Mouse (Mus musculus) lung, postnatal 0 days (tissue): ENCODE measurements at regions not wholly inside any gene's neighbourhood (a gene's known extent, or its start where the extent isn't known, plus 50 kb on each side); places are given as distances from the start of the nearest gene placed in this dataset.
A peak's percentile ranks its signal among the peaks of the same experiment; 100 is the strongest.

ENCODE experiments used
- ATAC-seq: fragments of 200-750 bp; cut with Nextera tagmentation; 2 replicates; pipeline ENCODE4 v1.8.0; 2017; ENCODE audit warnings: moderate library complexity
- DNase-seq: peaks from one replicate; pipeline ENCODE4 v3.0.0-alpha.2; 2016; ENCODE audit warnings: low spot score
- H3K27ac ChIP-seq: fragments of 300-500 bp; sonication (generic); 2 replicates; pipeline ENCODE4 v1.5.1; 2014; ENCODE audit warnings: antibody characterized with exemption, mild to moderate bottlenecking, low read length, mixed read lengths
- H3K27me3 ChIP-seq: fragments of 300-500 bp; sonication (generic); replicated peaks from 2 replicates; pipeline ENCODE4 v1.6.1; 2014; ENCODE audit warnings: low read length, mixed read lengths; ENCODE audit not compliant: insufficient read depth
- H3K36me3 ChIP-seq: fragments of 300-500 bp; sonication (generic); 2 replicates; pipeline ENCODE4 v1.6.1; 2014; ENCODE audit warnings: low read length, mixed read lengths; ENCODE audit not compliant: insufficient read depth
- H3K4me1 ChIP-seq: fragments of 300-500 bp; sonication (generic); 2 replicates; pipeline ENCODE4 v1.6.1; 2014; ENCODE audit warnings: antibody characterized with exemption, low read depth, low read length, mixed read lengths; ENCODE audit not compliant: insufficient read depth
- H3K4me2 ChIP-seq: fragments of 300-500 bp; sonication (generic); replicated peaks from 2 replicates; pipeline ENCODE4 v1.6.1; 2014; ENCODE audit warnings: low read depth, mild to moderate bottlenecking, low read length, moderate library complexity, mixed read lengths
- H3K4me3 ChIP-seq: fragments of 300-500 bp; sonication (generic); 2 replicates; pipeline ENCODE4 v1.5.1; 2014; ENCODE audit warnings: low read depth, low read length
- H3K9ac ChIP-seq: fragments of 300-500 bp; sonication (generic); replicated peaks from 2 replicates; pipeline ENCODE4 v1.6.1; 2014; ENCODE audit warnings: low read depth, mild to moderate bottlenecking
- H3K9me3 ChIP-seq: fragments of 300-500 bp; sonication (generic); 2 replicates; pipeline ENCODE4 v1.6.1; 2016; ENCODE audit warnings: low read length, mixed read lengths
- CTCF ChIP-seq: IDR thresholded peaks from 2 replicates; pipeline ENCODE4 v1.5.1; 2016; ENCODE audit warnings: antibody characterized with exemption, mild to moderate bottlenecking
- EP300 ChIP-seq: IDR thresholded peaks from 2 replicates; pipeline ENCODE4 v1.6.1; 2016; ENCODE audit warnings: antibody characterized with exemption, mild to moderate bottlenecking, control low read depth
- WGBS: fragments of 180-500 bp; shearing (Covaris S2); extraction: QIAGEN DNeasy Blood & Tissue Kit; methylation state at CpG from one replicate; pipeline ENCODE4 v1.1.7; 2014; 5-methylcytosine and 5-hydroxymethylcytosine counted together

- no peaks in the 10 kb centered on the region for H3K9me3 ChIP-seq
- H3K9ac ChIP-seq = no peak overlapping the region
- no peaks in the 10 kb centered on the region for H3K27me3 ChIP-seq
- no peak overlapping the region for H3K27ac ChIP-seq
- no peak for TF ChIP-seq CTCF
- TF ChIP-seq EP300 = no peak
- no peak overlapping the region for H3K4me2 ChIP-seq
- H3K36me3 ChIP-seq = no peaks in the 10 kb centered on the region
- no peaks in the 10 kb centered on the region for H3K4me1 ChIP-seq
- no peak overlapping the region for H3K4me3 ChIP-seq
- ATAC-seq (no peak), DNase-seq (no peak)
- 84% methylated on average over 6 of the region's 6 CpGs for WGBS
Measured at GRCm38 (mm10) chr11:111568041-111568440, 502.1 kb downstream of the Kcnj2 start.

DNA sequence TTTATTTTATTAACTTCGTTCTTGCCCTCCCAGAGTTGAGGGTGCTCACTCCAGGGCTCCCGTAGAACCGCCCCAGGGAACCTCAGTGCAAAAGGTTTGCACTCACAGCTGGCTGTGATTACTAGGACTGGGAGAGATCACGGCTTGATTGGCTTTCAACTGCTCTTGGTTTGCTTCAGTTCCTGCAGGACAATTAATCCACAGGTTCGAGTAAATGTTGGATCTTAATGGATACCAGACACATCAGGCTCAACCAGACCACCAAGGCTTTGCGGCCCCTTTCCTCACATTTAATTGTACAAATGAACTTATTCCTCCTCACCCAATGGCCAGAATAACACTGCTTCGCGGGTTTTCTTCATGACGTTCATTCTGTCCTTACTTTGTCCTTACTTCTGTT lies 502.9 kb downstream of the Kcnj2 start:
- no peak overlapping the region for H3K9ac ChIP-seq

DNA sequence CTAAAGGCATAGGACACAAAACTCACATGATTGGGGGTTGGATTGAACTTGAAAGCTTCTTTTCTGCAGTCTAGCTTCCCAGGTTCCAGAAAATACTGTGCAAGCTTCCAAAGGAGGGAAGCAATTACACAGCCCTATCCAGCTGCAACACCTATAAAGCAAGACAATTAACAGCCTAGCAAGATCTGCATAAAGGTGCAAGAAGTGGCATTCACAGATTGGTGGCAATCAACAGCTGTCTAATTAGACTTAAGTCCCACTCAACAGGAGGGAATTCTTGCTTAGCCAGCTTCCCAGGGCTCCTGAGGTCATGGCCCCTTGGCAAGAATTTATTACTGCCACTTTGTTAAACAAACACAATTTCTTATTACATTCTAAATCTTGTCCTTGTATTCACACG lies 511.9 kb downstream of the Kcnj2 start:
- no peak overlapping the region for H3K27ac ChIP-seq
- DNase-seq (no peak), ATAC-seq (no peak)
- H3K4me1 ChIP-seq = no peaks in the 10 kb centered on the region
- H3K9ac ChIP-seq = no peak overlapping the region
- no peak overlapping the region for H3K4me3 ChIP-seq
- no peaks in the 10 kb centered on the region for H3K27me3 ChIP-seq
- no peak overlapping the region for H3K4me2 ChIP-seq
- H3K9me3 ChIP-seq = no peaks in the 10 kb centered on the region
- no peak for TF ChIP-seq CTCF
- TF ChIP-seq EP300 = no peak
- H3K36me3 ChIP-seq = no peaks in the 10 kb centered on the region
- WGBS = 13% methylated on average over 1 of the region's 1 CpGs

More for the DNA sequence above, 502.9 kb downstream of the Kcnj2 start:
- Histone ChIP-seq H3K9me3 (no peaks in the 10 kb centered on the region), H3K27me3 (no peaks in the 10 kb centered on the region), H3K27ac (no peak overlapping the region), H3K4me2 (no peak overlapping the region), H3K4me3 (no peak overlapping the region), H3K36me3 (no peaks in the 10 kb centered on the region), H3K4me1 (no peaks in the 10 kb centered on the region)
- TF ChIP-seq CTCF = no peak
- no peak for TF ChIP-seq EP300
- WGBS = 82% methylated on average over 9 of the region's 9 CpGs
- ATAC-seq (no peak), DNase-seq (no peak)

DNA sequence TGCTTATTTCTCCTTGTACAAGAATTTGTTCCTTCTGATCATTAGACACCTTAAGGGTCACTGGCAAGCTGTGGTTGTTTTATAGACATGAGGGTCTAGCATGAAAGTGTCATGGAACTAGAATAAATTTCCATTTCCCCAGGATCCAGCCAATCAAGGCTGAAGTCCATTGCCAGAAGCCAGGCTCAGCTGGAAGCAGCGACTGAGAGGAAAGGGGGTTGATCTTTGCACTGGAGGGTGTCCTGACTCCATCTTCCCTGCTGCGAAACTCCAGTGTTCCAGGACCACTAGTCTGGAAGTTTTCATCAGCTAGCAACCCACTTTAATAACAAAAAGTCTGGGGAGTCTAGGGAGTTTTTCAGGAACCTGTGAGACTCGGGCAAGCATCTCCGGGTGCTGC lies 517.0 kb downstream of the Kcnj2 start:
- WGBS = 57% methylated on average over 4 of the region's 4 CpGs

DNA sequence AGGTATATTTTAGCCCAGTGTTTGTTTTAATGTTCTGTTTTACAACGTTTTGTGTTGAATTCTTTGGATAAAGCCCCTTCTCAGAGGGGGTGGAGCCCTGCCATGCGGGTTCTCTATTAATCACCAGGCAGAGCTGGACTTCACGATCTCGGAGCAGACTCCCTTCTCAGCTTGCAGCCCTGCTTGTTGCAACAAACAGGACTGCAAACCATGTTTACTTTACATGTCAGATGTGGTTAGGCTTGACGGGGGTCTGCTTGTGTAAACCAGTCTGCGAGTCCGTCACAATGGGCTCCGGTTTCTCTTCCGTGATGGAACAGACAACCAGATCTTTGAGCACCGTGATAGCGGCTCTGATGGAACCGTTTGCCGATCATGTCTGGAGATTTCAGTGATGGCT lies 517.6 kb downstream of the Kcnj2 start:
- peak overlapping the region; percentile 38 for H3K4me2 ChIP-seq
- no peaks in the 10 kb centered on the region for H3K27me3 ChIP-seq
- peak overlapping the region; percentile 1; the same call in 1 of the 2 replicates for H3K4me3 ChIP-seq
- DNase-seq (no peak), ATAC-seq (no peak)
- WGBS = 12% methylated on average over 13 of the region's 13 CpGs
- TF ChIP-seq EP300 = no peak
- TF ChIP-seq CTCF = no peak
- H3K27ac ChIP-seq = no peak overlapping the region
- no peak overlapping the region for H3K9ac ChIP-seq
- H3K9me3 ChIP-seq = no peaks in the 10 kb centered on the region
- H3K4me1 ChIP-seq = no peaks in the 10 kb centered on the region
- H3K36me3 ChIP-seq = no peaks in the 10 kb centered on the region

More for the DNA sequence above, 517.0 kb downstream of the Kcnj2 start:
- H3K4me2 ChIP-seq = no peak overlapping the region
- TF ChIP-seq EP300 (no peak), CTCF (no peak)
- no peaks in the 10 kb centered on the region for H3K9me3 ChIP-seq
- H3K27ac ChIP-seq = no peak overlapping the region
- H3K9ac ChIP-seq = no peak overlapping the region
- H3K36me3 ChIP-seq = no peaks in the 10 kb centered on the region
- ATAC-seq = no peak
- no peak overlapping the region for H3K4me3 ChIP-seq
- no peaks in the 10 kb centered on the region for H3K4me1 ChIP-seq
- no peak for DNase-seq
- H3K27me3 ChIP-seq = no peaks in the 10 kb centered on the region

DNA sequence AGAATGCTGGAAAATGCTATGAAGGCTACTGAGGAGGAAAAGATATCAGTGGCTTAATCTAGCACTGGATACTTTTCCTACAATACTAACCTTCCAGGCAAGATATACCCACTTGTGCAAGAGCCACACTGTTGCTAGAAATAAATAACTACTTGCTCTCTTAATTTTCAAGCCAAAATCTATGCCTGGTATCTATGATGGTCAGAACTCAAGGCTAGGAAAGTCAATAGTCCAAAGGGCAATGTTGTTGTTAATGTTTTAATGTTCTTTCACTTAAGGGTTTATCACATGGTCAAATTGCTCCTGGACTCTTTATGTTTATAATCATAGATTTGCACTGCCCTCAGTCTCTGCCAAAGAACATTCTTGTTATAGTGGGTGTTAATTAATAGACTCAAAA lies 533.5 kb downstream of the Kcnj2 start:
- ATAC-seq (no peak), DNase-seq (no peak)
- no peaks in the 10 kb centered on the region for H3K27me3 ChIP-seq
- no peak overlapping the region for H3K4me3 ChIP-seq
- H3K9me3 ChIP-seq = no peaks in the 10 kb centered on the region
- no peak overlapping the region for H3K9ac ChIP-seq
- TF ChIP-seq EP300 (no peak), CTCF (no peak)
- no peaks in the 10 kb centered on the region for H3K36me3 ChIP-seq
- no peak overlapping the region for H3K4me2 ChIP-seq
- H3K27ac ChIP-seq = no peak overlapping the region
- H3K4me1 ChIP-seq = no peaks in the 10 kb centered on the region

- Histone ChIP-seq H3K27me3 (no peaks in the 10 kb centered on the region), H3K27ac (no peak overlapping the region), H3K4me2 (no peak overlapping the region), H3K9ac (no peak overlapping the region), H3K36me3 (no peaks in the 10 kb centered on the region), H3K9me3 (no peaks in the 10 kb centered on the region), H3K4me3 (no peak overlapping the region), H3K4me1 (no peaks in the 10 kb centered on the region)
- no peak for TF ChIP-seq EP300
- no peak for TF ChIP-seq CTCF
- no peak for ATAC-seq
- WGBS = 75% methylated on average over 11 of the region's 11 CpGs
- no peak for DNase-seq
Measured at GRCm38 (mm10) chr11:111605146-111605545, 539.2 kb downstream of the Kcnj2 start.
